Mouse (Mus musculus): ENCODE data around the gene Klhl29.

The Klhl29 gene

DNA sequence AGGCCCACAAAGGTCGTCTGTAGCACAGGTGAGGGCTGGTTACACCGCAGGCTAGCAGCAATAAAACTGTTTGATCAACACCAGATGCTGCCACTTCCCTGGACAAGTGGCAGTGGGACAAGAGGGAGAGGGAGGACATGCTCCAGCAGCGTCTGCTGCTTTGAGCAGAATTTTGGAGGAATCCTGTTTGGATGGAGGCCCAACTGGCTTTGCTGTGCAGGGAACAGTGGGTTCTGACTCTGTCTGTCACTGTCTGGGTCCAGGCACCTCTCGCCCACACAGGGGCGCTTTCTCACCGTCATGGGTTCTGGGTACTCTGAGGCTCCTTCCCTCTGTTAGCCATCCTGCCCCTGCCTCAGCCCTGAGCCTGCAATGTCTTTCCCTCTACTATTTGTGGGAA is 209.3 kb downstream of the Klhl29 start:
- no peak for DNase-seq

DNA sequence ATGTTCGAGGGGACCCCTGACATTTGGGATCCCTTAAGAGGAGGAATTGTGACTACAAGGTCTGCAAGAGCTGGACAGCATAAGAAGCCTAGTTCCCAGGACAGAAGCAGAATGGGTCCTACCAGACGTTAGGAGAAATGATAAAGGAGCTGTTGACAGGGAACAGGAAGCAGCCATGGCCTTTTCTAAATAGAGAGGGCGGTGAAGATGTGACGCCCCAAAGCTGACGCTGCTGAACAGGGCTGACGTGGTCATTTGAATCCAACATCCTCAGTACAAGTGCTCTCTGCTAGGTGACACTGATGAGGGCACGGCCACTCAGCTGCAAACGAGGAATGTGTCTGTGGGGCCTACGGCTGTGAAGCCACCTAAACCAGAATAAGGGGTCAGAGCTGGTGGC is 210.1 kb downstream of the Klhl29 start:
- no peak for DNase-seq

DNA sequence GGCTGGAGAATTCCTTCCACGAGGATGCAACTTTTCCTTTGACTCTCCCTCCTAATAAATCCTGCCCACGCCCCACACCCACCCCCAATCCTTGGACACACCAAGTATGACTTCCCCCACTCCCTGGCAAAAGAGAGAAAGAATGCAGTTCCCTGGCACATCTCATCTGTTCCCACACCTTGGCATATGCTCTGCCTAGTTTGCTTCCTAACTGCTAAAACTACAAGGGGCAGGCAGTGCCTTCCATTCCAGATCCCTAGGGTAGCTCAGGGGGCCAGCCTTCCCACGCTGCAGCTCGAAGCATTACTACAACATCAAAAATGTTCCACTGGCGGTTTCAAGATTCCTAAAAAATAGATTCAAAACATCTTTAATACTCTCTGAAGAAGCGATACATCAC is 212.8 kb downstream of the Klhl29 start:
- no peak for DNase-seq

DNA sequence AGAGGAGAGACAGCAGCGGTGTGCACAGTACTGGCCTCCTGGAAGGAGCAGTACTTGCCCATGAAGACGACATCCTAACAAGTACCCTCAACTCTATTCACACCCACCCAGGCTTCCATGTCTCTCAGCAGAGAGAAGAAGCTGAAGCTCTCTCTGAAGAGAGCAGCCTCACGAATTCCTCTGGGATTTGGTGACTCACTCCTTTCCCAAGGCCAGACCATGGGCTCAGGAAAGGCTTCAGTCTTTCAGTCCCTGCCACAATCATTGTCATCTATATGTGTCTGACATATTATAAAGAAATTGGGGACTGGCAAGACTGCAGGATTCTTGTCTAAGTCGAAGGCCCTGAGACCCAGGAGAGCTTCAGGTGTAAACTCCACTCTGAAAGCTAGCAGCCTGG is 213.9 kb downstream of the Klhl29 start:
- no peak for DNase-seq

DNA sequence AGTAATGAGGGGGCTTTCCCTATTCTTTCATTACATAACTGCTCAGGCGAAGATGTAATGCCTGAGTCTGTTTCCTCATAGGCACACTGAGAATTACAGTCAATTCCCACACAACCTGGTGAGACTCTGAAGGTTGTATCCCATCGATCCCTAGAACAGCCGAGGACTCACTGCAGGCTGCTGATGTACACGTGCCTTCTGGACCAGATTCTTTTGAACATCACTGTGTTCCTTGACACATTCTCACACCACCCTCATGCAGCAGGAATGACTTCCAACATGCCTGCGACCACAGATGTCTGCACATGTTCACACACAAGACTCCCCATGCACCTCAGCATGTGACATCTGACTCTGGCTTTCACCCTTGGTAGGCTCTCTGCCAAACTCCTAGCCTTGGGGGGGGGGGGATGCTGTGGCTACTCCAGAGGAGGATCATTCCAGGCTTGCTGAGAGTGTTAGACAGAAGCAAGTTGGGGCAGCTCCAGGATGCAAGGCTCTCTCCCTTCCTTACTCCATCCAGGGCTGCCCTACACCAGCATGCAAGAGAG is 217.5 kb downstream of the Klhl29 start:
- DNase-seq, result no peak

DNA sequence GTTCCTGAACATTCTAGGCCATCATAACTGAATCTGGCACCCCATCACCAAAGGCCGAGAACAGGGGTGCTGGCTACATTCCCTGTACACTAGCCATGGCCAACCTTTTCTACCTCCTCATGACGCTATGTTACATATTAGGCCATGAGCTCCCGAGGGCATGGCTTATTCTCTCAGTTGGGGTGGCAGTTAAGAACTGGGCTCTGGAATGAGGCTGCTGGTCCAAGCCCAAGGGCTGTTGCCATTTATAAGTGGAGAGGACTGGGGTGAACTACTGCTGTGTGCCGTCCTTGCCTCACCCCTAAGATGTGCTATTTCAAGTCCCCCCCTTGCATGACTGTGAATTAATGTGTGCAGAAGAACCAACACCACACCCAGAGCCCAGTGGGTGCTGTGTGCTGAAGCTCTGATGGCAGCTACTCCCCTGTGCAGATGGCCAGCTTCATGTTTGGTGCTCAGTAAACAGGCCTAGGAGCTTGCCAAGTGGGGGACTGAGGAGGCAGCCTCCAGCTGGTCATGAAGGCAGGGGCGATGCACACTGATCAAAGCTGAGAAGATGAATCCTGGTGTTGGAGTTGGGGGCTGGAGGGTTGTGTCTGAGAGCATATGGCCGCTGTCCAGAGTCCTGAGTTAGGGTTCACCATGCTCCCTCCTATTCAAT is 218.3 kb downstream of the Klhl29 start:
- no peak for DNase-seq

DNA sequence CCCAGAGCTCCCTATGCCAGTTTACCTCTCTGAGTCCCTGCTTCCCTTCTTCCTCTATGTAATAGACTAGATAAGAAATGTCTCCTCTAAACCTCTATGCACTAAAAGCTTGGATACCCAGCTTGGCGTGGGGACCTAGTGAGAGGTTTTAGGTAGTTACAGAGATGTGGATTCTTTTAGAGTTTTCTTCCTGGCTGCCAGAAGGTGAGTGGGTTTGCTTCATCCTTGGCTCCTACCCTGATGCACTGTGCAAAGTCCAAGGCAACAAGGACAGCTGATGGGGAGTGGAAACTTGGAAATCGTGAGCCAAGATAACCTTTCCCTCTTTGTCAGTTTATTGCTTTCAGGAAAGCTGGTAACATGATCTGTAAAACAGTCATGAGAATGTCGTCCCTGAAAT is 220.3 kb downstream of the Klhl29 start:
- DNase-seq, result no peak

DNA sequence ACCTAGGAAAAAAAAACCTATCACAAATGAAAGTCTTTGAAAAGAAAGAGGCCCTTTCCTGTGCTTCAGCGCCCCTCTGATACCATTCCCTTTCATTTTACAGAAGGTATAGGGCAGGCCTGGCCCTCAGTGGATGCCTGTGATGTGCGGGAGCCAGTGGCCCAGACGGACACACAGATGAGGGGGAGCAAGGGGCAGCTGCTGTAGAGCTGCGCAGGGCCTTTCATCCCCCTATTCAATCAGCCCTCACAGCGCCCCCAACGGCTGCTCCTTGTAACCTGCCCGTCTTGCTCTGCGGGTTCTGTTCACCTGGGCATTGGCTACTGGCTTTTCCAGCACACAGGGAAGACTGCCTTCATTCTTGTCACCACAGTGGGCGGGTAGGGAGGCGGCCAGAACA is 223.6 kb downstream of the Klhl29 start:
- DNase-seq, result no peak

DNA sequence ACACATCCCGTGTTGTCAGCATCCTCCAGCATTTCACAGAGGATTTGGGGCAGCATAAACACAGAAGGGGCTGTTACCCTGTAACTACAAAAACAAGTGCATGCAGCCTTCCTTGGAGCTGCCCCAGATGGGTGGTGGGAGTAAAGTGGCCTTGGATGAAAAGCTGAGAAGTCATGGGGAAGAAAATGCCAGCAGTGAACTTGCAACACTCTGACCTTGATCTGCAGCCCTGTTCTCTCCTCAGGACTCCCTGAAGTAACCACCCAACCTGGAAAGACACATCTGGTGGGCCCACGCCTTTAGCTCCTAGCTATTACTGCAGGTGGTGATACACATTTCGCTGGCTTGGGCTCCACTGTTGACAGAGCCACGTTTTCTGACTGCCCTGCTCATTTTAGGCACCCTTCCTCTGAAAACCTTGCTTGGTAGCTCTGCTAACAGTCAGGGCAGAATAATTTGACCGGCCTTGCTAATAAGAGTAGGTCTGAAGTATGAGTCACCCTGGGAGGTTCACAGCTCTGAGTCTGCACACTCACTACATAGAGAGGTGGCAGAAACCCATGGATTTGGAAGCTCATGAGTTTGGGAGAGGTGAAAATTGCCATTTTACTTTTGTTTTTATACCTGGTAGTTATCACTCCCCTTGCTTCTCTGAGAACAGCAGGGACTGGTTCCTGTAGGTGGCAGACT is 228.0 kb downstream of the Klhl29 start:
- no peak for DNase-seq

DNA sequence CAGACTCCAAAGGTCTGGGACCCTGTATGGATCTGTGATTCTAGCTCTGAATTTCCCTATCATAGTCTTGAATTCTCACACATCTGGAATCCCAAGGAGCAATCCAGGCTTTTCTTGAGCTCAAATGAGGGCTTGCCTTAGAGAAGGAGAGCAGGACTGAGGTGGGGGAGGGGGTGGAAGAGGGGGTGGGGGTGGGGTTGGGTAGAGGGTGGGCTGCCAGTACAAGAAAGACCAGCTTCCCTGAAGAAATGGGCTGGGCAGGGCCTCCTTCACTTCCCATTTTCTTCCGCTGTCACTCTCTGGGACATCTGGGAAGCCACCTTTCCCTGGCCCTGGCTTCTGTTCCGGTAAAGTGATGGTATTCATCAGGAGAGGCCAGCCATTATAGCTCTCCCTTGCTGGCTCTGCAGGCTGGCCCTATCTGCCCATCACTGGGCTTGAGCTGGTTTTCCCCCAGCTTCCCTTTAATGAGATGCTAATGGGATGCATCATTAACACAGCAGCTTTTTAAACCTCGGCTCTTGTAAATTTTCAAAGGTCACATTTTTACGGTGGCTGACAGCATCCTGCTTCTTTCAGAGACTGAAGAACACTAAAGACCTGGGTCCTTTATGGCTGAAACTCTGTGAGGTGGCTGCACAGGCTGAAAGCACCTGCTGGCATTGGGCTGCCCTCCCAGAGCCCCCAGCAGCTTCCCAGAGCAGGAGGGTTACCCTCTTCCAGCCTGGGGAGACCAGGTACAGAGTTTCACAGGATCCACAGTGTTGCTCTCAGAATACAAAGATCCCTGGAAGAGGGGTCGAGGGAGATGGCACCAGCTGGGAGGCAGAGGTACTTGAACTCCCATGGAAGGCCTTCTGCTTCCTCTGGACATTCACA is 231.3 kb downstream of the Klhl29 start:
- no peak for DNase-seq

DNA sequence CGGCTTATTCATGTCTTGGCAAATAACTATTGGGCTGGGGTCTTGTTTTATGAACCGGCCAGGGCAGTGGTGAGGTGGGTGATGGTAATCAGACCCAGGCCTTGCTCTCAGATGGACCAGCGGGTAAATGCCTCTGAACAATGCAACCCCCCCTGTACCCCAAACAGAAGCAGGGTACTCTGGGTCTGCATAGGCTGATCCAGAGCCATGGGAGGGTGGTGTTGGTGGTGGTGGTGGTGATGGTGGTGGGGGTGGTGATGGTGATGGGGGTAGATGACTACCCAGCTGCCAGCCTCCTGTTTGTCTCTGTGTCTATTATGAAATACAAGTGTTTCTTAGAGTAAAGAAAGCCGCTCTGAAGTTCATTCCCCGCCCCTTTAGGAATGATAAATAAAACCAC is 232.3 kb downstream of the Klhl29 start:
- DNase-seq, result no peak

DNA sequence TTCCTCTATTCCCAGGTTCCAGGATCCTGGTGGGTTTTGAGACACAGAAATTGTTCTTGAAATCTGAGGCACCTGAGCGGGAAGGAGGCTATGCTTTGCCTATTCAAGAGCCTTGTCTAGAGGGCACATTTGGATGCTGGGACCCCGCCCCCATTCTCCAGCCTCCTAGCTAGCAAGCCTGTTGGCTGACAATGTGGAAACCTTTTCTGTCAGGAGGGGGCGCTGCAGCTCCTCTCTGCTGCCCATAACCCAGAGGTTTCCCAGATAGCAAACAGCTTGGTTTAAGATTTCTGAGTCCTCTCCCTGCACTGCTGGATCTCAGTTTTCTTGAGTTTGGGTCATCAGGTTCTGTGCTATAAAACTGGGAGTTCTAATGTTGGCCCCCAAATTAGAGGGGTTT is 232.7 kb downstream of the Klhl29 start:
- peak; percentile 73 for DNase-seq

DNA sequence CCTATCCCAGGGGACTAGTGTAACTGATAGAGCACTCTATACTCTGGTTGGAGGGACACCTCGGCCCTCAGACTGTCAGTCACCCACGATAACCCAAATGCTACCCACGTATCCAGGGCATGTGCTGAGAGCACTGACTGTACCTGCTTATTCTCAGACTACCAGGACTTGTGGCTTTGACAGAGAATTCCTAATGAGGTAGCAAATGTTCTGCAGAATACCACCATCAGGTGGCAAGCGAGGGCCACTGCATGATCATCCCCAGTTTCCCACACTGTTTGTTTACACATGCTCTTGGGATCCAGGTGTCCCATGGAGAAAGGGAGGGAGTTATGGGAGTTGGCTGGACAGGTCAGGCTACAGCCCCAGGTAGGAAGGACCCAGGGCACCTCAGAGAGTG is 234.4 kb downstream of the Klhl29 start:
- no peak for DNase-seq

DNA sequence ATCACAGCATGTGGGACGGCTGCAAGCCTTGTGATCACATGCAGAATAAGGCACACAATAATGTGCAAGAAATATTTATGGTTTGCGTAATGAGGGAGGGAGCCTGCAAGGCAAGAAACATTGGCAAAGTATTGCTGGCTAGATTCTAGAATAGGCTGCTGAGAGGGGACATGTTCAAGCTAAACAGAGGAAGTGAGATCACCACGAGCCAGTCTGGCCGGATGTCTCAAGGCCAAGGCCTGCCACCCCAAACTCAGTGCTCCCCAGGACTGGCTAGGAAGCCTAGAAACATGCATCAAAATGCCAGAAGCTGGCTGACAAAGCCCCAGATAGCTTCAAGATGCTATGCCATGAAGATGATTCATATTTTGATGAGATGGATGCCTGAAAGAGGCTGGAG is 236.2 kb downstream of the Klhl29 start:
- no peak for DNase-seq

DNA sequence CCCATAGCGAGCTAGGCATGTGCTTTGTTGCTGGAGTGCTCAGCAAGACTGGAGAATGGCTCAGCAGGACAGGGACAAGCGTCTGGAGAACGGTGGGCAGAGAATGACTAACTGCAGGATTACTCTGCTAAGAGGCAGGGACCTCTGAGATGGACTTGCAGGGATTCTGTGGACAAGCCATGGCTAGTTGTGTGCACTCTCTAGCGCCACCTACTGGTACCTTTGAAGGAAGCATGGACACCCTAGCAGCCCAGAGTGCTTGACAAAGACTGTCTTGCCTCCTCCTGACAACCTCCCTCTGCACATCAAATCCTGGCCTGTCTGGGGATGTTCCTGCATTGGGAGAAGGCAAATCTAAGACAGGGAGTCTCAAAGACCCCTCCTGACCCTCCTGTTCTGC is 239.2 kb downstream of the Klhl29 start:
- DNase-seq, result peak; percentile 71

DNA sequence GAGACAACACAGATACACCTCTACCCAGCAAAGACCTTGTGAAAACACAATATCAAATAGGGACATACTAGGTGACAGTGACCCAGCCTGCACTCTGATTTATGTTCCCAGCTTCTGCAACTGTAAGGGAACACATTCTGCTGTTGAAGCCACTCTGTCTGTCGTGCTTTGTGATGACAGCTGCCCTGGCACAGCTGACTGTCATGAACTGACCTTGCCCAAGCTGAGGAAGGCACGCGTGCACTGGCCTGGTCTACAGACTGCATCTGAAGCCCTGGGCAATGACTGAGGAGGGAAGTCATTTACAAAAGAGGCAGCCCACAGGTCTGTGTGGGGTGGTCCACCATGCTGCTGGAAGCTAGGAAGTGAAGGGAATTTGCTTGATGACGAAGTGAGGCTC is 246.3 kb downstream of the Klhl29 start:
- DNase-seq, result no peak

DNA sequence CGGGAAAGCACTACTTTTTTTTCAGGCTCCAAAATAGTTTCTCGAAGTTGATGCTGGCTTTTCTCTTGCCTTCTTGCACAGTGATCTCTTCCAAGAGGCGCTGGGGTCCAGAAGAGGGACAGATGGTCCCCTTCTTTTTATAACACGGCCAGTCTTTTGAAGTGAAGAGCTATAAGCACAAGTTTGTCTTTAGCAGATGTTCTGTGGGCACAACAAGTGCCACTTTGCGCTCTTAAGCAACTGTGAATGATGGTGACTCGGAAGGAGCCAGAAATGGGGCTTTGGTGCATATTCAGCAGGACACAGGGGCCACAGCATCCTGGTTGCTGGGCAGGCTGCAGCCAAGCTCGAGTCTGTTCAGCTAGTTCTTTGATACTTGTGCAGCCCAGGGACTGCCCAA is 249.6 kb downstream of the Klhl29 start:
- no peak for DNase-seq

DNA sequence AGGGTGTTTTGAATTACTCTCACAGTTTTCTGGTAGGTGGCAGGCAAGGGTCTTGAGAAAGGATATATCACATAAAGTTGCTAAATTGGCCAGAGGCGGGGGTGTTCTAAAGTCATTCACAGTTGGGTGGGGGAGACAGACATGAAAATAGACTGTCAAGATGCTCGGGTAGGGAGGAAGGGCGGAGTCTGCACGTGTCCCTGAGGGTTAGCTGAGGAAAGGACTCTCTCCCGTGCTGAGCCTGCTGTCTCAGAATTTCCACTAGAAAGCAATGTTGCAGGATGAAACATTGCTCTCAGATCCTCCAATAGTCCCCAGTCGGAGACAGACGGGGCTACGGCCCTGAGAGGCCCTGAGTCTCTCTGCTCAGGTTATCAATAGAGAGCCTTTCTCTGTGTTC is 252.5 kb downstream of the Klhl29 start:
- DNase-seq, result no peak

DNA sequence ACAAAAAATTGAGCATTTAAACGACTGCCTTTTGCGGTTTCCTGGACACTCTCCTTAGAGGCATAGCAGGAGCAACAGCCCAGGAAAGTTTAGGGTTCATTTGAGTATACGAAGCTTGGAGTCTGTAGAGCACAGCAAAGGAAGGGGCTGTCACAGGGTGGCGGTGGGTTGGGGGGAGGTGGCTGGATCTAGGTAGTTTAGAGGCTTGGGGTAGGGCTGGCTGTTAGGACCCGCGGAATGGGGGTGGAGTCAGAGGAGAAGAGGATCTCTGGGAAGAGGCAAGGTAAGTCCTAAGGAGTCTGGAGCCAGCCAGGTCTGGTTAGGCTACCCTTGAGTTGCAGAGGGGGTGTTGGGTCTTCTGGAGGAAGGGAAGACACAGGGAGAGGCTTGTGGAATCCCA is 255.2 kb downstream of the Klhl29 start:
- peak; percentile 36 for DNase-seq

DNA sequence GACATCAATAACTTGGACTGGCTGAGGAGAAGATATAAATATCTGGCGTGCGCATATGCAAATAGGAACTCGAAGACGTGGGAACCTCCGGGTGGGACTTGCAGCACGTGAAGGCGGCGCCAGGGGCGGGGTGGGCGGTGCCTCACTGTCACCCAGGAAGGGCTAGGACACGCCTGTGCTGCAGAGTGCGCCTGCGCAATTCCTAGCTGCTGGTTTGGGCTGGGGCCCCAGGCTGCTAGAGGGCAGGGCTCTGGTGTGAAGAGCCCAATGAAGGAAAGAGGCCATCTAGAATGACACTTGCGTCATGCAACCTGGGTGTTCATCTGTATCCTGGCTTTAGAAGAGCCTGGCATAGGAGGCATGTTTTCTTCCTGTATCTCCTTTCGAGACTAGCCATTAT is 255.8 kb downstream of the Klhl29 start:
- peak; percentile 98 for DNase-seq

DNA sequence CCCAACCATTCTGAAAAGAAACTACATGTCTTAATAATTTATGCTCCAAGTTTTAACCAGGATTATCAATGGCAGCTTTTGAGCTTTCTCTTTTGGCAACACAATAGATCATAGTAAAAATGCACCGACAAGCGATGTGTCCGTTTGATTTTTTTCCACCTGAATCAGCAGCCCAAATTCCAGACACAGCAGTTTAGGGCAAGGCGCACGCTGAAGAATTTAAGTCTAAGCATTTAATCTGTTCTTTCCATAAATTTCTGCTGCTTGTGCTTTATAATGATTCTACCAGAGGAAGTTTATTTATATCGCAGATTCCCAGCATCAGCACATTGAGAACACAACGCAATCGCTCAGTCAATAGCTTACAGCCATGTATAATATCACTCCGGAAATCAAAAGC is 256.2 kb downstream of the Klhl29 start:
- no peak for DNase-seq

DNA sequence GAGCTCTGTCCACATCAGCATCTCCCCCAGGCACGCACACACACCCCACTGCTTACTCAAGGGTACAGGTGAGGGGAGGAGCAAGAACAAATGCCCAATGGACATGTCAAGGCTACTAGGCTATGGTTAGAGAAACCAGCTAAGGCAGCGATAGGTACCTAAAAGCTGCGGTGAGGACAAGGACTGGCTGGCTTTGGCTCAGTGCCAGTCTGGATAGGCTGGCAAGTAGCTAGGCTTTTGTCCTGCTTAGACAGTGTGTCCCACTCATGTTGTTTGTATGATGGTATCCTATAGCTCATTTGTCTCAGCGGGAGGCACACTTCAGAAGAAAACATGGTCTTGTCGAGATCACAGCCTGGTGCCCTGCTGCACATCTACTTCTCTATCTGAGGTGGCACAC is 258.9 kb downstream of the Klhl29 start:
- no peak for DNase-seq

DNA sequence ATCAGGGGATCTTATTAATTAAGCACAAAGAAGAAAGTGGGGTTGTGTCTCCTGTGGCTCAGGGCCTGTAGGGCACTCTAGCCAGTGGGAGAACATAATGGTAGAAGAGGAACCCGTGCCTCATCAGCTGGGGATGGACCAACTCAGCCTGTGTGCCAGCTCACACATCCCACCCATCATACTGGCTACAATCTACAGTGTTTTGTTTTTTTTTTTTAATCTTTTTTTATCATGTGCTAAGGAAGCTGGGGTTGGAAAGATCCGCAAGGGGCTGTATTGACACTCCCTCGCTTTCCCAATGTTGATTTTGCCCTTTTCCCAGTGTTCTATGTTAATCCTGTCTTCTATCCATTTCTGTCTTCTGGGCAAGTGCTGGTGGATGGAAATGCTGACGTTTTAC is 260.9 kb downstream of the Klhl29 start:
- no peak for DNase-seq

DNA sequence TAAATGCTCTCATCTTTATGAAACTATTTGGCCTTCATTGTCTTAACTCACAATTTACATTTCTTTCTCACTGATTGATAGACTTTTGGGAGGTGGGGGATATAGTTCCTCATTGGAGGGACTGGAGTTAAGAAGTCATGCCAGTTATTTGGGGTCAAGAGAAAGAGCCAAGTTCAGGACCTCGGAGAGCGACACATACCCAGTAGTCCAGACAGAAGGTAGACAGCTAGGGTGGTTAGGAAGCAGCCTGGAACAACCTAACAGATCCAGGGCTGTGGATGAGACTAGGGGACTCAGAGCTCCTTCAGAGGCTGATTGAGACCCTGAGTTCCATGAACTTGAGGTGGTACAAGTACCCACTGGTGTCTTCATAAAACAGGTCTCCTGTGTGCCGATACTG is 264.1 kb downstream of the Klhl29 start:
- DNase-seq, result no peak

Data from cerebellum, adult 9-10 months (tissue).